Mouse (Mus musculus) layer of hippocampus, postnatal 36 days (tissue): ENCODE measurements around the gene Muc3a. TPM values are rescaled to one million over a fixed set of nuclear protein-coding genes. Genes with fewer than 3 reads are reported as not detected.

ENCODE experiments used
- DNase-seq, 2 experiments: peaks; one replicate each; pipeline ENCODE4 v3.0.0; 2022
- total RNA-seq, 2 experiments: library from RNA; stranded (reverse); gene quantifications; 2 replicates each; pipeline ENCODE4 v1.2.3; 2021

Muc3a gene
- total RNA-seq: 1 to 10 TPM; 3.5 to 4.9 TPM

GRCm38 (mm10) chr5:137212289-137212688 is at the start of gene Muc3a:
TSS of gene Muc3a (minus strand) at chr5:137212389.
- no peak for DNase-seq

GRCm38 (mm10) chr5:137211114-137211829 is 917 bp downstream of the Muc3a start:
- DNase-seq: no peak

GRCm38 (mm10) chr5:137210689-137211088 is 1.5 kb downstream of the Muc3a start:
- no peak for DNase-seq

- DNase-seq: no peak
These were observed 6.9 kb downstream of the Muc3a start for GRCm38 (mm10) chr5:137205301-137205700.

GRCm38 (mm10) chr5:137194488-137195120 is 17.6 kb downstream of the Muc3a start:
- no peak for DNase-seq

- no peak for DNase-seq
These were observed 18.8 kb downstream of the Muc3a start for GRCm38 (mm10) chr5:137193279-137193952.

GRCm38 (mm10) chr5:137189326-137189725 is 22.9 kb downstream of the Muc3a start:
- DNase-seq: no peak

- no peak for DNase-seq
These were observed 26.8 kb downstream of the Muc3a start for GRCm38 (mm10) chr5:137185362-137185761.

- DNase-seq: peak in 1 of 2 experiments; percentile 14
These were observed 32.4 kb downstream of the Muc3a start for GRCm38 (mm10) chr5:137179646-137180374.

- no peak for DNase-seq
These were observed 38.2 kb downstream of the Muc3a start for GRCm38 (mm10) chr5:137173967-137174366.

GRCm38 (mm10) chr5:137172591-137172990 is 39.6 kb downstream of the Muc3a start:
- DNase-seq: no peak

- DNase-seq: no peak
These were observed 40.7 kb downstream of the Muc3a start for GRCm38 (mm10) chr5:137171478-137171877.

GRCm38 (mm10) chr5:137170836-137171380 is 41.3 kb downstream of the Muc3a start:
- no peak for DNase-seq

- no peak for DNase-seq
These were observed 44.6 kb downstream of the Muc3a start for GRCm38 (mm10) chr5:137167539-137167938.

GRCm38 (mm10) chr5:137166012-137166411 is 46.2 kb downstream of the Muc3a start:
- DNase-seq: no peak

GRCm38 (mm10) chr5:137161853-137162252 is 50.3 kb downstream of the Muc3a start:
- DNase-seq: no peak

GRCm38 (mm10) chr5:137159461-137159860 is 52.7 kb downstream of the Muc3a start:
- DNase-seq: peak; percentile 6 to 11

Other genes with a start within 250 kb of the Muc3a start
- gene Cldn15, start 245.8 kb downstream of the Muc3a start, total RNA-seq: under 1 TPM in 1 of 2 experiments, not detected in 1; 0.20 TPM
- 10 to 100 TPM; 39.2 to 41.0 TPM for gene Plod3, start 225.4 kb downstream of the Muc3a start, total RNA-seq
- gene Znhit1, start 224.4 kb downstream of the Muc3a start, total RNA-seq: 10 to 100 TPM; 82.4 to 85.2 TPM
- 100 to 1,000 TPM; 185 to 237 TPM for gene Vgf, start 186.0 kb downstream of the Muc3a start, total RNA-seq
- gene Ap1s1, start 166.3 kb downstream of the Muc3a start, total RNA-seq: 100 to 1,000 TPM; 286 to 323 TPM
- gene Serpine1, start 140.1 kb downstream of the Muc3a start, total RNA-seq: under 1 TPM; 0.37 to 0.56 TPM
- 1 to 10 TPM; 4.6 to 6.5 TPM for gene Trim56, start 96.2 kb downstream of the Muc3a start, total RNA-seq
- not detected for gene Muc3, start 63.1 kb downstream of the Muc3a start, total RNA-seq
- gene Ache, start 75.1 kb upstream of the Muc3a start, total RNA-seq: 10 to 100 TPM; 57.1 to 62.7 TPM
- gene Ufsp1, start 82.2 kb upstream of the Muc3a start, total RNA-seq: 10 to 100 TPM in 1 of 2 experiments, 1 to 10 TPM in 1; 8.6 to 12.2 TPM
- gene Srrt, start 95.3 kb upstream of the Muc3a start, total RNA-seq: 100 to 1,000 TPM; 209 to 228 TPM
- 1 to 10 TPM; 5.8 to 6.9 TPM for gene Trip6, start 102.0 kb upstream of the Muc3a start, total RNA-seq
- 10 to 100 TPM; 27.4 to 28.3 TPM for gene Slc12a9, start 121.2 kb upstream of the Muc3a start, total RNA-seq
- 1 to 10 TPM; 4.2 to 4.6 TPM for gene Ephb4, start 137.7 kb upstream of the Muc3a start, total RNA-seq